Mouse (Mus musculus) neutrophil, adult 65 days (primary cell): ENCODE measurements around the gene Pgr15l. TPM values are rescaled to one million over a fixed set of nuclear protein-coding genes. Genes with fewer than 3 reads are reported as not detected.

ENCODE experiments used
- total RNA-seq: library from RNA; stranded (reverse); gene quantifications from 2 replicates; pipeline ENCODE4 v1.2.4, GENCODE M21; 2023

Pgr15l gene
- not detected in 2 replicates for total RNA-seq

DNA sequence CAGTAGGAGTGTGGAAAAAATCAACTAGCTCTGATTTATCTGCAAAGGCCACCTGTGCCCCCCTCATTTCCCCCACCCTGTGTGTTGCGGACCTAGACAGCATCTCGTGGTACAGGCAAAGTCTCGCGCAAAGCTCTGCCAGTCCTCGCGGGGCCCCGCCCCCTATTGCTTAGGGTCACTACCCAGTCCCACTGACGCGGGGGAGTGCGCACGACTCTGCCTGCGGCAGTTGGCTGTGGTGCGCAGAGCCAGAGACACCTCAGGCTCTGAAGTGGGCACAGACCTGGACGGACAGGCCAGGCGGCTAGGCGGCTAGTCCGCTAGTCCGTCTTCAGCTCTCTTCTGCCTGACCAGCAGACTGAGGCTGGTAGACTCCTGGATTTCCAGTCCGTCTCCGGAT is at the start of gene Pgr15l:
Gene Pgr15l (plus strand): TSS at position 228 of the 400 bp plus-strand sequence.

